Mouse (Mus musculus) intestine, embryonic 14.5 days (tissue): ENCODE results near the gene Vwa7. TPM values are rescaled to one million over a fixed set of nuclear protein-coding genes. Genes with fewer than 3 reads are reported as not detected.
"Not testable (repeated sequence)": the region's sequence is repeated elsewhere in the genome, so short reads cannot be mapped to it uniquely, and the experiment has no call there.

Source experiments
- ATAC-seq: fragments of 200-750 bp; cut with Nextera tagmentation; replicated peaks from 2 replicates; pipeline ENCODE4 v1.8.0; 2017; ENCODE audit warnings: low read depth, moderate number of reproducible peaks, moderate TSS enrichment, moderate library complexity; ENCODE audit not compliant: low FRiP score, low TSS enrichment
- DNase-seq: peaks from one replicate; pipeline ENCODE4 v3.0.0-alpha.2; 2018; ENCODE audit warnings: low spot score
- H3K27ac ChIP-seq: fragments of 300-500 bp; sonication (generic); 2 replicates; pipeline ENCODE4 v1.5.1; 2014; ENCODE audit warnings: low read depth, mild to moderate bottlenecking, control low read depth
- H3K27me3 ChIP-seq: fragments of 300-500 bp; sonication (generic); replicated peaks from 2 replicates; pipeline ENCODE4 v1.6.1; 2014; ENCODE audit warnings: low read length, control low read depth; ENCODE audit not compliant: control insufficient read depth, insufficient read depth
- H3K36me3 ChIP-seq: fragments of 300-500 bp; sonication (generic); 2 replicates; pipeline ENCODE4 v1.6.1; 2014; ENCODE audit warnings: low read length, control low read depth; ENCODE audit not compliant: control insufficient read depth, insufficient read depth
- H3K4me1 ChIP-seq: fragments of 300-500 bp; sonication (generic); replicated peaks from 2 replicates; pipeline ENCODE4 v1.6.1; 2014; ENCODE audit warnings: low read length, control low read depth, mixed read lengths; ENCODE audit not compliant: control insufficient read depth, insufficient read depth
- H3K4me2 ChIP-seq: fragments of 300-500 bp; sonication (generic); 2 replicates; pipeline ENCODE4 v1.6.1; 2014; ENCODE audit warnings: low read length
- H3K4me3 ChIP-seq: fragments of 300-500 bp; sonication (generic); 2 replicates; pipeline ENCODE4 v1.5.1; 2014; ENCODE audit warnings: low read depth, low read length, control low read depth, mixed read lengths
- H3K9ac ChIP-seq: fragments of 300-500 bp; sonication (generic); 2 replicates; pipeline ENCODE4 v1.6.1; 2014; ENCODE audit warnings: mild to moderate bottlenecking, low read length
- H3K9me3 ChIP-seq: fragments of 300-500 bp; sonication (generic); 2 replicates; pipeline ENCODE4 v1.6.1; 2016; ENCODE audit warnings: low read length, control low read depth; ENCODE audit not compliant: control insufficient read depth
- WGBS: fragments of 180-500 bp; shearing (Covaris S2); extraction: QIAGEN DNeasy Blood & Tissue Kit; methylation state at CpG from one replicate; pipeline ENCODE4 v1.1.7; 2014; 5-methylcytosine and 5-hydroxymethylcytosine counted together
- polyA plus RNA-seq: library from polyadenylated mRNA; unstranded; fragments of >200 nt; fragmentation: Nextera tagmentation; extraction: Ambion mirVana; gene quantifications from 2 replicates; pipeline ENCODE4 v1.2.1, GENCODE M21; 2014

Vwa7 gene
- 0.19 and 0.26 TPM in 2 replicates for polyA plus RNA-seq

DNA sequence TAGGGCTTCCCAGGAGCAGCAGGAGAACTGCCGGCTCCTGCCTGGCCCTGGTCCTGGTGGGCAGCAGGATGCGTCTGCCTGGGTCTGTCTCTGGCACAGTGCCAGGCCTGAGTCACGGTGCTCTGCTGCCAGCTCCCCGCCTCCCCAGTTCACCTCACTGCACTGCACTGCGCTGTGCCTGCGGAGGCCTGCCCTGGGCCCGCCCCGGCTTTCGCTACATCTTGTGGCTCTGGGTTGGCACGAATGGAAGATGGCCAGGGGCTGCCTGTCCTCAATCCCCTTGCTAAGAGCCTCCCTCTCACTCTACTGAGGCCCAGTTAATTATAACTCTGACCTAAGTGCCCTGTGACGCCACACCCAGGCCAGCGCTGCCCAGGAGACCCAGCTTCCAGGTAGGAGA lies at the start of gene Vwa7:
Gene Vwa7 (plus strand): TSS at position 204 of the 400 bp plus-strand sequence.
- Histone ChIP-seq H3K27me3 (no peaks in the 10 kb centered on the region), H3K9ac (no peak within 1 kb of the TSS), H3K4me1 (peaks cover 2% of the 10 kb centered on the region; the same call in 1 of the 2 replicates), H3K36me3 (peaks cover 57% of the 10 kb centered on the region), H3K4me3 (no peak within 1 kb of the TSS), H3K9me3 (no peaks in the 10 kb centered on the region), H3K4me2 (no peak within 1 kb of the TSS), H3K27ac (no peak within 1 kb of the TSS)
- no peak for DNase-seq
- ATAC-seq = peak; percentile 47
- 56% methylated on average over 12 of the region's 12 CpGs for WGBS

DNA sequence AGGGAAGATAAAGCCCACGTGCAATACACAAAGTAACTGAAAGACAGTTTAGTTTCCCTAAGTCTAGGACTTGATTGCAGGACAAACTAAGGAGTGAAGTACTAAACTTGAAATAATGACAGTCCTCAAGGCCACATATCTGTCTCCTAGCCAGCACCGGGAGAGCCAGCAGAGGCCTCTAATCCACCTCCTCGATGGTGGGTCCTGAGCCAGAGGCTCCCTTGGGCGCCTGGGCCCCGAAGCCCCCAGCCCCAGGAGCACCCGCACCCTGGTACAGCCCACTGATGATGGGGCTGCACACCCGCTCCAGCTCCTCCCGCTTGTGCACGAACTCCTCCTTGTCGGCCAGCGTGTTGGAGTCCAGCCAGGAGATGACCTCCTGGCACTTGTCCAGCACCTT lies 46.6 kb upstream of the Vwa7 start, which contains the start of gene Gm20481:
Gene Gm20481 (plus strand): TSS at position 91 of the 400 bp plus-strand sequence.
- H3K4me3 ChIP-seq, H3K9me3 ChIP-seq, H3K36me3 ChIP-seq, H3K27ac ChIP-seq, H3K9ac ChIP-seq, H3K4me1 ChIP-seq, ATAC-seq, H3K4me2 ChIP-seq: not testable (repeated sequence)
- WGBS = 61% methylated on average over 6 of the region's 11 CpGs
- H3K27me3 ChIP-seq = peaks cover 25% of the 10 kb centered on the region
- peak; percentile 46 for DNase-seq

DNA sequence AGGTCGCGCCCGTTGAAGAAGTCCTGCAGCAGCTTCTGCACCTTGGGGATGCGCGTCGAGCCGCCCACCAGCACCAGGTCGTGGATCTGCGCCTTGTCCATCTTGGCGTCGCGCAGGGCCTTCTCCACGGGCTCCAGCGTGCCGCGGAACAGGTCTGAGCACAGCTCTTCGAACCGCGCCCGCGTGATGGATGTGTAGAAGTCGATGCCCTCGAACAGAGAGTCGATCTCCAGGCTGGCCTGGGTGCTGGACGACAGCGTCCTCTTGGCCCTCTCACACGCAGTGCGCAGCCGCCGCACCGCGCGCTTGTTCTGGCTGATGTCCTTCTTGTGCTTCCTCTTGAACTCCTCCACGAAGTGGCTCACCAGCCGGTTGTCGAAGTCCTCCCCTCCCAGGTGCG lies 45.5 kb upstream of the Vwa7 start:
- H3K27me3 ChIP-seq = peaks cover 25% of the 10 kb centered on the region
- WGBS = 39% methylated on average over 25 of the region's 37 CpGs
- not testable (repeated sequence) for H3K9ac ChIP-seq, ATAC-seq, H3K4me1 ChIP-seq, H3K36me3 ChIP-seq, H3K9me3 ChIP-seq, DNase-seq, H3K4me2 ChIP-seq, H3K4me3 ChIP-seq, H3K27ac ChIP-seq

DNA sequence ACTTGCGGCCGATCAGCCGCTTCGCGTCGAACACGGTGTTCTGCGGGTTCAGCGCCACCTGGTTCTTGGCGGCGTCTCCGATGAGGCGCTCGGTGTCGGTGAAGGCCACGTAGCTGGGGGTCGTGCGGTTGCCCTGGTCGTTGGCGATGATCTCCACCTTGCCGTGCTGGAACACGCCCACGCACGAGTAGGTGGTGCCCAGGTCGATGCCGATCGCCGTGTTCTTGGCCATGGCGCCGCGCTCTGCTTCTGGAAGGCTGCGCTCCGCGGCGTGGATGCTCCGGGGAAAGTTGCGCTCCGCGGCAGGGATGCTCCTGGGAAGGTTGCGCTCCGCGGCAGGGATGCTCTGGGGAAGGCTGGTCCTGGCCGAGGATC lies 44.7 kb upstream of the Vwa7 start:
- peak; percentile 61 for ATAC-seq
- not testable (repeated sequence) for H3K9me3 ChIP-seq

DNA sequence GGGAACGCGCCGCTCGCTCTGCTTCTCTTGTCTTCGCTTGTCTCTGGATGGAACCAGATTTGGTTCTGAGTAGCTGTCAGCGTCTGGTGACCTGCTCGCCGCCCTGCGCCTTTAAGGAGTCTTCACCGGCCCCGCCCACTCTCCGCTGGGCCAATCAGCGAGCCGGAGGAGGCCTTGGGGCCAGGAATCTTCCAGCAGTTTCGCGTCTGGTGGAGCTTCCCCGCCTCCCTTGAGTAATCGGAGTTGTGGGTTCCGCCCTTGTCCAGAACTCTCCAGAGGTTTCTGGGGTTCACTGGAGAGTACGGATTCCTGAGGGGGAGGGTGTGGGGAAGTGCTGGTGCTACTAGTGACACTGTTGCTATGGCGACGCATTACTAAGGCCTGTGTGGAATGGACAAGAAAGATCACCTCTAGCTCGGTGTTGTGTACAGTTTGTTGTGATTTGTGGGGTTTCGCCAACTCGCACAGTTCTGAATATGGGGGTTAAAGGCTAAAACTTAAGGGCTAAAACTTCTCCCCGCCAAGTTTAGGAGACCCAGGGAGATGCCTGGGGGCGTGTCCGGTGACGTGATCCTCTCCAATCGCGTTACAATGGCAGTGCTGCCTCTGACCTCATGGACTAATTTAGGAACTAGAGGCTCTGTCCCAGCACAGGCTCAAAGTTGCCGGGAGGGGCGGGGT lies 44.2 kb upstream of the Vwa7 start, which contains the start of the genes Hspa1a and Hspa1l:
Gene Hspa1a (minus strand): TSS at position 88 of the 681 bp plus-strand sequence.
Gene Hspa1l (plus strand): TSS at position 635 of the 681 bp plus-strand sequence.
- peak within 1 kb of the TSS; percentile 83 for H3K4me2 ChIP-seq
- H3K9ac ChIP-seq = peak within 1 kb of the TSS; percentile 41
- peaks cover 25% of the 10 kb centered on the region for H3K27me3 ChIP-seq
- WGBS = under 1% methylated on average over 25 of the region's 33 CpGs
- peak within 1 kb of the TSS; percentile 38; the same call in 1 of the 2 replicates for H3K27ac ChIP-seq
- ATAC-seq (peak; percentile 94), DNase-seq (peak; percentile 83)
- H3K4me1 ChIP-seq, H3K9me3 ChIP-seq, H3K36me3 ChIP-seq: not testable (repeated sequence)
- peak within 1 kb of the TSS; percentile 43 for H3K4me3 ChIP-seq

More for the DNA sequence above, 44.7 kb upstream of the Vwa7 start:
- not testable (repeated sequence) for DNase-seq, H3K27ac ChIP-seq, H3K4me1 ChIP-seq, H3K9ac ChIP-seq, H3K36me3 ChIP-seq
- 2% methylated on average over 22 of the region's 43 CpGs for WGBS
- Histone ChIP-seq H3K4me2 (peak overlapping the region; percentile 83), H3K27me3 (peaks cover 25% of the 10 kb centered on the region), H3K4me3 (peak overlapping the region; percentile 21)

DNA sequence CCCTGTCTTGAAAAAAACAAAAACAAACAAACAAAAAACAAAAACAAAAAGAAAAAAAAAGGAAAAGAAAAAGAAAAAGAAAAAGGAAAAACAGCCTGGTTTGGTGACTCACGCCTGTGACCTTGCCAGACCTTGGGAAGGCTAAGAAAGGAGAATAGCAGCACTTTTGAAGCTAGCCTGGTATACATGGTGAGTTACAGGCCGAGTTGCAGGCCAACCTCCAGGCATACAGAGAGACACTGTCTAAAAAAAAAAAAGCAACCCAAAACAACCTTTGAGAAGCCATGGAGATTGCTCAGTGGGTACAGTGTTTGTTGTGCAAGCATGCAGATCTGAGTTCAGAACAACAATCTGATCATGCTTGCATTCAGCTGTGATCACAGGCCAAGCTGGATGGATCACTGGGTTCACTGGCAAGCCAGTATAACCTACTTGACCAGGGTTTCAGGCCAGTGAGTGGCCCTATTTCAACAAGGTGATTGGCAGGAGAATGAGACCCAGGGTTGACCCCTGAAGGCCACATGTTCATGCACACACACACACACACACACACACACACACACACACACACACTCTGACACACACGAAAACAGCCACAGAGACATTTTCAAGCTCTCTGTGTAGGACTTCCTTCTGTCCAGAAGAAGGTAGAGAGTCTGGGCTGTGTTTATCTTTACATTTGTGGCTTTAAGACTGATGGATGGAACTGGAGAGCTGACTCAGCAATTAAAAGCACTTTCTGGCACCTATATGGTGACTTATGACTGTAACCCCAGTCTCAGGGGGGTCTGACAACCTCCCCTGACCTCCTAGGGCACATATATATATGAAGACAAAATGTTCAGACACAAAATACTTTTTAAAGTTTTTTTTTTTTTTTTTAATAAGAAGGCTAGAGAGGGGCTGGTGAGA lies 40.5 kb upstream of the Vwa7 start:
- H3K4me2 ChIP-seq = no peak overlapping the region
- H3K9me3 ChIP-seq = no peaks in the 10 kb centered on the region
- no peak for DNase-seq
- H3K27me3 ChIP-seq = no peaks in the 10 kb centered on the region; the same call in 1 of the 2 replicates
- no peak overlapping the region for H3K27ac ChIP-seq
- peaks cover 7% of the 10 kb centered on the region for H3K4me1 ChIP-seq
- no peak for ATAC-seq
- H3K4me3 ChIP-seq = no peak overlapping the region
- H3K36me3 ChIP-seq = no peaks in the 10 kb centered on the region
- no peak overlapping the region for H3K9ac ChIP-seq
- 79% methylated on average over 3 of the region's 3 CpGs for WGBS

DNA sequence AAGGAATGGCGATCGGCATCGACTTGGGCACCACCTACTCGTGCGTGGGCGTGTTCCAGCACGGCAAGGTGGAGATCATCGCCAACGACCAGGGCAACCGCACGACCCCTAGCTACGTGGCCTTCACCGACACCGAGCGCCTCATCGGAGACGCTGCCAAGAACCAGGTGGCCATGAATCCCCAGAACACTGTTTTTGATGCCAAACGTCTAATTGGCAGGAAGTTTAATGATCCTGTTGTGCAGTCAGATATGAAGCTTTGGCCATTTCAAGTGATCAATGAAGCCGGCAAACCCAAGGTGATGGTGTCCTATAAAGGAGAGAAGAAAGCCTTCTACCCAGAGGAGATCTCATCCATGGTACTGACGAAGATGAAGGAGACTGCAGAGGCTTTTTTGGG lies 39.4 kb upstream of the Vwa7 start:
- ATAC-seq = no peak
- no peaks in the 10 kb centered on the region; the same call in 1 of the 2 replicates for H3K27me3 ChIP-seq
- H3K36me3 ChIP-seq = no peaks in the 10 kb centered on the region
- H3K9me3 ChIP-seq = no peaks in the 10 kb centered on the region
- H3K4me3 ChIP-seq = no peak overlapping the region
- no peak overlapping the region for H3K27ac ChIP-seq
- no peak overlapping the region for H3K4me2 ChIP-seq
- no peak overlapping the region for H3K9ac ChIP-seq
- DNase-seq = no peak
- H3K4me1 ChIP-seq = peaks cover 12% of the 10 kb centered on the region
- 95% methylated on average over 20 of the region's 20 CpGs for WGBS

DNA sequence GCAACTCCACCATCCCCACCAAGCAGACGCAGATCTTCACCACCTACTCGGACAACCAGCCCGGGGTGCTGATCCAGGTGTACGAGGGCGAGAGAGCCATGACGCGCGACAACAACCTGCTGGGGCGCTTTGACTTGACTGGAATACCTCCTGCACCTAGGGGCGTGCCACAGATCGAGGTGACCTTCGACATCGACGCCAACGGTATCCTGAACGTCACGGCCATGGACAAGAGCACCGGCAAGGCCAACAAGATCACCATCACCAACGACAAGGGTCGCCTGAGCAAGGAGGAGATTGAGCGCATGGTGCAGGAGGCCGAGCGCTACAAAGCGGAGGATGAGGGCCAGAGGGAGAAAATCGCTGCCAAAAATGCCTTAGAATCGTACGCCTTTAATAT lies 38.1 kb upstream of the Vwa7 start:
- WGBS = 87% methylated on average over 27 of the region's 27 CpGs
- ATAC-seq (no peak), DNase-seq (no peak)
- no peaks in the 10 kb centered on the region for H3K9me3 ChIP-seq
- H3K4me2 ChIP-seq = no peak overlapping the region
- no peaks in the 10 kb centered on the region for H3K36me3 ChIP-seq
- H3K27me3 ChIP-seq = no peaks in the 10 kb centered on the region
- H3K27ac ChIP-seq = no peak overlapping the region
- no peak overlapping the region for H3K9ac ChIP-seq
- peaks cover 21% of the 10 kb centered on the region for H3K4me1 ChIP-seq
- no peak overlapping the region for H3K4me3 ChIP-seq
